Mouse (Mus musculus): ENCODE results near the gene Neurog3.

Gene Neurog3

DNA sequence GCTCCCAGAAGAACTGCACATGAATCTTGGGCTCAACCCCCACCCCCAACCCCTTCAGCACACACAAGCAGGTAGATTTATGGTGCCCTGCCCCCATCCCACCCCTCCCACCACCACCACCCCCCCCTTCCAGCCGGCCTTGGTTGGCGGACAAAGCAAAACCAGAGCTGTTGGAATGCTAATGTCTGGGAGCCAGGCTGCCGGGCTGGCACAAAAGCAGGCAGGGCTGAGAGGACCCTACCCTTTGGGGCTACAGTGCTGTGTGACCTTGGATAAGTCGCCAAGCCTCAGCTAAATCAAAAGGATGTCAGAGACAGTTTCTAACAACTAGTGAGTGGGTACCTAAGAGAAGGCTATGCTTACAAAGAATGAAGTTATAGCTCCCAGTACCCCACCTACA, 4.3 kb downstream of the Neurog3 start:
- no peak for DNase-seq (ENCODE audit: low spot score)

DNA sequence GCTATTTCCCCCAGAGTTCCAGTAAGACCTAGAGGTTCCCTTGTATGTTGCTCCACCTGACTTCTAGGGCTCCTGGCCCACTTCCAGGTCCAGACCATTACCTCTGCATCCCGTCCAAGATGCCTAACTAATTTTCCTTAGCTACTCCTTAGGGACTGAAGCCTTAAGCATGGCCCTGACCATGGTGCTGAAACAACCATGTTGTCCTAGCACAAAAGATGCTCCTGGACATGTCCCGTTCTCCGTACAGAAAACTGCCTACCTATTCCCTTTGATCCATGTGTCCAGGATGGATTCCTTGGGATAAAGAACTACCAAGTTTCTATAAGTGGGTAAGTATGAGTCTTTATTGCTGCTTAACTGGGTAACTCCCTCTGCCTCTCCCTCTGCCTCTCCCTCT, 5.2 kb downstream of the Neurog3 start:
- no peak for DNase-seq (ENCODE audit: low spot score)

- no peak for DNase-seq (ENCODE audit: low spot score)
Measured at GRCm38 (mm10) chr10:62143820-62144219, 10.9 kb downstream of the Neurog3 start, which contains the start of gene Fam241b. Gene Fam241b, minus strand, starts transcription at chr10:62143920.

DNA sequence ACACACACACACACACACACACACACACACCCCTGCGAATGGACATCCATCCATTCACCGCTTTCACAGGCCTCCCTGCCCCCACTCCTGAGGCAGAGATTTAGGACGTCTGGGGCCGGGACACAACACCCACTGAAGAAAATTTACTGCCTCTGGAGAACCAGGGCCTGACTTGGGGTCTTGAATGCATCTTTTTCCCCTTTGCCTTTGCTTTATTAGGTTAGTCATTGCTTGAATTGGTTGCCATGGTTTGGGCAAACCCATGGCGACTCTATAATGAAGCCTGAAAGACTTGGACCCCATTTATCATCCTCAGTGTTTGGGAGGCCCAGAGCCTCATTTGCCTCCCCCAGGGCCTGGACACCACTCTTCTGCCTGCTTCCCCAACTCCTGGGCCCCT, 13.1 kb downstream of the Neurog3 start:
- no peak for DNase-seq (ENCODE audit: low spot score)

DNA sequence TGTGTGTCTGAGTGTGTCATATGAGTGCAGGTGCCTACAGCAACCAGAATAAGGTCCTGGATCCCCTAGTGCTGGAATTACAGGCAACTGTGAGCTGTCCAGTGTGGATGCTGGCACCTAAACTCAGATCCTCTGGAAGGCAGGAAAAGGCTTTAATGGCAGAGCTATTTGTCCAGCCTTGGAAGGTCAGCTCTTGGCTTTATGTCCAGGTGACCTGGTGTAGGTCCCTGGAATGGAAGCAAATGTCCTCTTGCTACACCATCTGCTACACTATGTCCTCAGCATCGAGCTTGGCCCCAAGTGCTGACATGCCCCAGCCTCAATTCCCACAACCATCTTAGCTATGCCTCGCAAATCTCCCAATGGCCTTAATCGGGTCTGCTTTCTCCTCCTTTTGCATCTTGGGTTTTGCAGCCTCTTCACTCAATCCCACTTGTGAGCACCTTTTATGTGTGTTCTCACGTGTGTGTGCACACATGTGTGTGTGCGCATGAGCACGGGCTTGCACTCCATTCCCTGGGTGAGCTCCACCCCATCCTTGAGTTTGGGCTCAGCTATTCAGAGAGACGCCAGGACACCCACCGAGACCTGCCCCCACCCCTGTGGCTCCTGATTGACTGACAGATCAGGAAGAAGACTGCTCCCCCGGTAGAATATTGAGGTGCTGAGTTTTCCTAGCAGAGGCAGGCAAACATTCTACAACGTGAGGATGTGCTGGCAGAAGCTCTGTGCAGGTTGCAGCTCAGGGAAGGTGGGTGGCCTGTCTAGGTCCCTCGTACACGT, 14.8 kb downstream of the Neurog3 start:
- no peak for DNase-seq (ENCODE audit: low spot score)

GRCm38 (mm10) chr10:62149929-62150328, 17.0 kb downstream of the Neurog3 start:
- DNase-seq (ENCODE audit: low spot score): no peak

DNA sequence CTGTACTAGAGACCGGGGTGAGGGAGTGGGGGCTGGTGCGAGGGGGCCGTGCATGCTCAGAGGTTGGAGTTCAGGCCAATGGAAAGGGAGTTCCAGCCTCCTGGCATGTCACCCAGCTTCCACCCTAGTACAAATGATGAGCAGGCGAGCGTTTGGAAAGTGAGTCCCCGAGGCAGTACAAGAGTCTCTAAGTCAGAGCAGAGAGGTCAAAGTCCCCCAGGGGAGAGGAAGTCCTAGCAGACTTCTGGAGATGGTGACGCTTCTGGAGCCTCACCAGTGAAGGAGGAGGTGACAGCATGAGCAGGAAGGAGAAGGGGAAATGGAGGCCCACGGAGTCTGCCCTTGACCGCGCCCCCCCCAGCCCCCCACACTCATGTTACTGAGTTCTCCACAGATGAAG, 29.5 kb downstream of the Neurog3 start:
- DNase-seq (ENCODE audit: low spot score): no peak

- no peak for DNase-seq (ENCODE audit: low spot score)
Measured at GRCm38 (mm10) chr10:62172841-62173553, 40.1 kb downstream of the Neurog3 start.

GRCm38 (mm10) chr10:62173941-62174448, 41.1 kb downstream of the Neurog3 start:
- DNase-seq (ENCODE audit: low spot score): no peak

DNA sequence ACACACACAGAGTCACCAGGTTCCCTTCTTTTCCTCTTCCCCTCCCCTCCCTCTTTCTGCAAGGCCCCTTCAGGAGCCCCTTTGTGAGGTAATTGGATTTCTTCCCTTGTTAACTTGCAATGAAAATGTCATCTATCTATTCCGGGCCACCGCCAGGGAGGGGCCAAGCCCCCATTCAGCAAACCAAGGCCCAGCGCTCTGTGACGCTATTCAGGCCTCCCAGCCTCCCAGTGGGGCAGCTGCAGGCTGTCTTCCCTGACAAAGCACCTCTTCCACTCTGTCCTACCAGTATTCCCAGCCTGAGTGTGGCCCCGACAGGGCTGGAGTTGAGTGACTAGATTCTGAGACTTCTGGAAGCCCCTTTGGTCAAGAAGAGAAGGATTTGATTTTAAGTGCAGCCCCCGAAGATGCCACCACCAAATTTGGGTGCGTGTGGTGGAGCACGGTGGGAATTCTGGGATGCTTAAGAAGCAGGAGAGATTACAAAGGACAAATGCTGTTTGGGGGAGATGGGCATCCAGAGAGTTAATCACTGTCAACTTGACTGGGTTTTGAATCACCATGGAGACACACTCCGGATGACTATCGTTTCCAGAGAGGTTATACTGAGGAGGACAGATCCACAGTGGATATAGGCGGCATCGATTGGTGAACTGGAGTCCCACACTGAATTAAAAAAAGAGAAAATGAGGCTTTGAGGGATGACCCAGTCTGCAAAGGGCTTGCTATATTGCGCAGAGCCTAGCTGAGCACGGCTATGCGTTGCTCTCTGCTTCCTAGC, 41.8 kb downstream of the Neurog3 start:
- no peak for DNase-seq (ENCODE audit: low spot score)

DNA sequence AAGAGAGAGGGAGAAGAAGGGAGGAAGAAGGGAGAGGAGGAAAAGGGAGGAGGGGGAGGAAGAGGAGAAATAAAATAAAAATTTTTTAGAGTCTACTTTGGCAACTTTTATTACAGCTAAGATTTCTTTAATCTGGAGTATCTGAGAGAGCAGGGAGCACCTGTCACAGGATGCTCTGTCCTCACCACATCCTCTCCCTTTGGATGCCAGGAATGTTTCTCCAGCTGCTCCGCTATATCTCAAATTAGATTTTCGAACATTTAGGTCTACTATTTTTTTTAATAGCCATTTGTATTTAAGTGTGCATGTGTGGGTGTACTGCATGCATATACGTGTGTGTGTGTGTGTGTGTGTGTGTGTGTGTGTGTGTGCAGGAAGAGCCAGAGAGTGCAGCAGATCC, 47.1 kb downstream of the Neurog3 start:
- DNase-seq (ENCODE audit: low spot score): no peak

- DNase-seq (ENCODE audit: low spot score): no peak
Measured at GRCm38 (mm10) chr10:62181701-62182100, 48.8 kb downstream of the Neurog3 start.

GRCm38 (mm10) chr10:62182471-62183014, 49.7 kb downstream of the Neurog3 start:
- DNase-seq (ENCODE audit: low spot score): no peak

- DNase-seq (ENCODE audit: low spot score): peak; percentile 96
Measured at GRCm38 (mm10) chr10:62183053-62183452, 50.2 kb downstream of the Neurog3 start.
